Mouse (Mus musculus): ENCODE measurements at regions not wholly inside any gene's neighbourhood (a gene's known extent, or its start where the extent isn't known, plus 50 kb on each side); places are given as distances from the start of the nearest gene placed in this dataset.

DNA sequence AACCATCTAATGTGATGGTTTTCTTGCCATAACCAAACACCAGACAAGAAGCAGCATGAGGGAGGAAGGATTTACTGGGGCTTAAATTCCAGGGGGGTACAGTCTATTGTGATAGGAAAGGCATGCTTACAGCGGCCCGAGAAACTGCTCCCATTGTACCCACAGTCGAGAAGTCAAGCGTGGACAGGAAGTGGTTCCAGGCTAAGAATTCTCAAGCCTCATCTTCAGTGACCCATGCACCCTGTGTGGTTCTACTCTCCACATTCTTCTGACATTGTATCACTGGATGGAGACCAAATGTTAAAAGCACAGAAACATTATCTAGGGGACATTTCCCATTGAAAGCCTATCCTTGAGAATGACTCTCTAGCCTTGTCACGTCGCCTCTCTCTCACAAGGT, 90.8 kb upstream of the Dnajc19 start:
- no peak for TF ChIP-seq CTCF (IDR thresholded peaks at IDR 0.05)
- DNase-seq (ENCODE audit: low spot score) (no peak), ATAC-seq (ENCODE audit: low FRiP score) (no peak)
- no peak overlapping the region for H3K9ac ChIP-seq (replicated peaks; ENCODE audit: low read length, poor library complexity, severe bottlenecking)
- no peaks in the 10 kb centered on the region for H3K9me3 ChIP-seq (ENCODE audit: low read length)
- H3K36me3 ChIP-seq (ENCODE audit: insufficient read depth, low read length) = no peaks in the 10 kb centered on the region
- no peak overlapping the region for H3K27ac ChIP-seq (ENCODE audit: low read depth, low read length)
- no peak overlapping the region for H3K4me2 ChIP-seq (ENCODE audit: low read depth, low read length, poor library complexity, severe bottlenecking)
- H3K27me3 ChIP-seq (ENCODE audit: insufficient read depth, low read length) = no peaks in the 10 kb centered on the region
- H3K4me3 ChIP-seq (ENCODE audit: low read depth, low read length) = no peak overlapping the region
- 50% methylated on average over 6 of the region's 6 CpGs for WGBS
- no peaks in the 10 kb centered on the region for H3K4me1 ChIP-seq (ENCODE audit: insufficient read depth, low read length)

DNA sequence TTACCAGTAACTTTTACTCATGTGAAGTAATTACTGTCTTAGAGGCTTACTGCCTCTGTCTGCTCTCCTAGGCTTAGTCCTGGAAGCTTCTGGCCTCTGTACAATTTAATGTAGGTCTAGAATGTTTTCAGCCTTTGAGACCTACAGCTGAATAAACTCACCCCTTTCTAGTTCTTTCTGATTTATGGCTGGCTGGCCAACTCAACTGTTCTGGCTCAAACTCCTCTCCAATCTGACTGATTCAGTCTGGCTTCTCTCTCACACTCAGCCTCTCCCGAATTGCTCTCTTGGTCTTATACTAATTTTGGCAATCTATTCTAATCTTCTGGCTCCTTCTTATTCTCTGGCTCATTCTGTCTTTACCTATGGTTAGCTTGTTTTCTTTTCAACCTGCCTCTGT, 87.0 kb upstream of the Dnajc19 start:
- no peaks in the 10 kb centered on the region for H3K36me3 ChIP-seq (ENCODE audit: insufficient read depth, low read length)
- DNase-seq (ENCODE audit: low spot score) (no peak), ATAC-seq (ENCODE audit: low FRiP score) (no peak)
- H3K9me3 ChIP-seq (ENCODE audit: low read length) = no peaks in the 10 kb centered on the region
- H3K4me2 ChIP-seq (ENCODE audit: low read depth, low read length, poor library complexity, severe bottlenecking) = no peak overlapping the region
- WGBS = 94% methylated on average over 1 of the region's 1 CpGs
- no peak overlapping the region for H3K4me3 ChIP-seq (ENCODE audit: low read depth, low read length)
- H3K4me1 ChIP-seq (ENCODE audit: insufficient read depth, low read length) = no peaks in the 10 kb centered on the region
- no peak overlapping the region for H3K9ac ChIP-seq (replicated peaks; ENCODE audit: low read length, poor library complexity, severe bottlenecking)
- no peak for TF ChIP-seq CTCF (IDR thresholded peaks at IDR 0.05)
- H3K27ac ChIP-seq (ENCODE audit: low read depth, low read length) = no peak overlapping the region
- no peaks in the 10 kb centered on the region for H3K27me3 ChIP-seq (ENCODE audit: insufficient read depth, low read length)

DNA sequence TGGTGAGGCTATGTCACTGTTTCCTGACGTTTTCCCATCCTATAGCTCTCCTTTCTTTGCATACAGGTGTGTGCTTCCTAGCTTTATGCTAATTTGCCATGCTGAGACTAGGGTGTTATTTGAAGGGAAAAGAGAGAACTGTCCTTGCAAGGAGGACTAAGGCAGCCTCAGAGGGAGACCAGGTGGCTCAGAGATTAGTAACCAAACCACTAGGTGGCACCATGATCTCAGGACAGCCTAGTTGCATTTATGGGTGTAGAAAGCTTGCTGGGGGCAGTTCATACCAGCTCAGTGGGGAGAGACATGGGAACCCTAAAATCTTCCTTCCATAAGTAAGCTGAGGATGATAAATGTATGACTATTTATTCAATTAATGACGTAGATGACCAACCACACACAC, 68.9 kb upstream of the Dnajc19 start:
- H3K27ac ChIP-seq (ENCODE audit: low read depth, low read length) = no peak overlapping the region
- no peaks in the 10 kb centered on the region for H3K27me3 ChIP-seq (ENCODE audit: insufficient read depth, low read length)
- no peak overlapping the region for H3K4me2 ChIP-seq (ENCODE audit: low read depth, low read length, poor library complexity, severe bottlenecking)
- no peaks in the 10 kb centered on the region for H3K36me3 ChIP-seq (ENCODE audit: insufficient read depth, low read length)
- no peak overlapping the region for H3K4me3 ChIP-seq (ENCODE audit: low read depth, low read length)
- WGBS = 56% methylated on average over 2 of the region's 2 CpGs
- DNase-seq (ENCODE audit: low spot score) (no peak), ATAC-seq (ENCODE audit: low FRiP score) (no peak)
- peak; percentile 36 for TF ChIP-seq CTCF (IDR thresholded peaks at IDR 0.05)
- no peaks in the 10 kb centered on the region for H3K9me3 ChIP-seq (ENCODE audit: low read length)
- no peaks in the 10 kb centered on the region for H3K4me1 ChIP-seq (ENCODE audit: insufficient read depth, low read length)
- no peak overlapping the region for H3K9ac ChIP-seq (replicated peaks; ENCODE audit: low read length, poor library complexity, severe bottlenecking)

DNA sequence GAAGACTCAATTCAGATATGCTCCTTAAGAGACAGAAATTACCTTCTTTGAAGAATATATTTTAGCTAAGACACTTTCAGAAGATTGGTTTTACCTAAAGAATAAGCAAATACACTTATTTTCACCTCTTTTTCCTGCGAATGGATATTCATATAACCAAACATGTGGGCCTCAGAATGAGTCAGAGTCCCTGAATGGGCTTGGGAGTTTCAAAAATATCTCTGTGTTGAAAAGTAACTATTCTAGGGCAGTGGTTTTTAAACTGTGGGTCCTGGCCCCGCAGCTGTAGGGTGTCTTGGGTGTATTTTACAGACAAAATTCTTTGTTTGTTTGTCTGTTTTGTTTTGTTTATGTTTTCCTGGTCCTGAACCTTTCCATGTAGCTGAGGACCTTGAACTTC, 62.5 kb upstream of the Dnajc19 start:
- ATAC-seq (ENCODE audit: low FRiP score) = no peak
- no peak overlapping the region for H3K4me3 ChIP-seq (ENCODE audit: low read depth, low read length)
- H3K36me3 ChIP-seq (ENCODE audit: insufficient read depth, low read length) = no peaks in the 10 kb centered on the region
- DNase-seq (ENCODE audit: low spot score) = no peak
- no peaks in the 10 kb centered on the region for H3K27me3 ChIP-seq (ENCODE audit: insufficient read depth, low read length)
- 79% methylated on average over 2 of the region's 2 CpGs for WGBS
- no peak overlapping the region for H3K27ac ChIP-seq (ENCODE audit: low read depth, low read length)
- H3K4me1 ChIP-seq (ENCODE audit: insufficient read depth, low read length) = no peaks in the 10 kb centered on the region
- no peaks in the 10 kb centered on the region for H3K9me3 ChIP-seq (ENCODE audit: low read length)
- no peak overlapping the region for H3K9ac ChIP-seq (replicated peaks; ENCODE audit: low read length, poor library complexity, severe bottlenecking)
- no peak overlapping the region for H3K4me2 ChIP-seq (ENCODE audit: low read depth, low read length, poor library complexity, severe bottlenecking)
- TF ChIP-seq CTCF (IDR thresholded peaks at IDR 0.05) = no peak

DNA sequence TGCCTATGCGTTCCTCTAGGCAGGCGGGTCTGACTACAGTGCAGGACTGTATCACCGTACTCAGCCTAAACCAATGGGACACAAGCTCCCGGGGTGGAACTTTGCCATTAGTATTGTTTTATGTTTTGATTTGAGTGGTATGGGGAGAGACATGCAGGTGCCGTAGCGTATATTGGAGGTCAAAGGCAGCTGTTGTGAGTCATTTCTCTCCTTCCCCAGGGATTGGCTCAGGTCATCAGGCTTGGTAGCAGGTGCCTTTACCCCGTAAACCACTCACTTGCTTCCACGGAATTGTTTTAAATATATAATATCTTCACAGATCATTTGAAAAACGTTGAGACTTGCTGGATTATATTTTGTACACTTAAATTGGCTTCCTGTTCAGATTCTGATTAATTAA, 58.1 kb upstream of the Dnajc19 start:
- no peaks in the 10 kb centered on the region for H3K36me3 ChIP-seq (ENCODE audit: insufficient read depth, low read length)
- H3K4me3 ChIP-seq (ENCODE audit: low read depth, low read length) = no peak overlapping the region
- no peak overlapping the region for H3K9ac ChIP-seq (replicated peaks; ENCODE audit: low read length, poor library complexity, severe bottlenecking)
- DNase-seq (ENCODE audit: low spot score) = no peak
- no peak for ATAC-seq (ENCODE audit: low FRiP score)
- H3K9me3 ChIP-seq (ENCODE audit: low read length) = no peaks in the 10 kb centered on the region
- H3K27ac ChIP-seq (ENCODE audit: low read depth, low read length) = no peak overlapping the region
- 83% methylated on average over 9 of the region's 9 CpGs for WGBS
- TF ChIP-seq CTCF (IDR thresholded peaks at IDR 0.05) = no peak
- H3K27me3 ChIP-seq (ENCODE audit: insufficient read depth, low read length) = no peaks in the 10 kb centered on the region
- no peak overlapping the region for H3K4me2 ChIP-seq (ENCODE audit: low read depth, low read length, poor library complexity, severe bottlenecking)
- H3K4me1 ChIP-seq (ENCODE audit: insufficient read depth, low read length) = no peaks in the 10 kb centered on the region

DNA sequence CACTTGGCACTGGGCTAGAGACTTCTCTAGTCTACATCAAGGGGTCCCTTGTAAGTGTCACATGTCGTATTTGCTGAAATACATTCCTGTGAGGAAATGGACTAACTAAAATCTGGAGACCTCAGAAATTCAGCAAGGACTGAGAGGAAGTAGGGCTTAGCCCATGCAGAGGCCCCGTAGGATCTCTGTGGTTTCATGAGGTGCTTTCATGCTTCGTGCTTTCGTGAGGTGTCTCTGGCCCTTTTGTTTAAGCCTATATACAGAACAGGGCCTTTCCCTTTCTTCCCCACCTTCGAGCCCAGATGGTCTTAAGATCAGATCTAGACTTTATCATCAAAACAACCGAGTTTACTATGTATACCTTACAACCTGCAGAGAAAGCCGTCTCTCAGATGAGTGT, 56.9 kb upstream of the Dnajc19 start:
- no peak for TF ChIP-seq CTCF (IDR thresholded peaks at IDR 0.05)
- Histone ChIP-seq H3K27ac (ENCODE audit: low read depth, low read length) (no peak overlapping the region), H3K9me3 (ENCODE audit: low read length) (no peaks in the 10 kb centered on the region), H3K9ac (replicated peaks; ENCODE audit: low read length, poor library complexity, severe bottlenecking) (no peak overlapping the region), H3K4me2 (ENCODE audit: low read depth, low read length, poor library complexity, severe bottlenecking) (no peak overlapping the region), H3K4me1 (ENCODE audit: insufficient read depth, low read length) (no peaks in the 10 kb centered on the region), H3K36me3 (ENCODE audit: insufficient read depth, low read length) (no peaks in the 10 kb centered on the region), H3K4me3 (ENCODE audit: low read depth, low read length) (no peak overlapping the region), H3K27me3 (ENCODE audit: insufficient read depth, low read length) (no peaks in the 10 kb centered on the region)
- ATAC-seq (ENCODE audit: low FRiP score) (no peak), DNase-seq (ENCODE audit: low spot score) (no peak)
- WGBS = 86% methylated on average over 7 of the region's 7 CpGs

DNA sequence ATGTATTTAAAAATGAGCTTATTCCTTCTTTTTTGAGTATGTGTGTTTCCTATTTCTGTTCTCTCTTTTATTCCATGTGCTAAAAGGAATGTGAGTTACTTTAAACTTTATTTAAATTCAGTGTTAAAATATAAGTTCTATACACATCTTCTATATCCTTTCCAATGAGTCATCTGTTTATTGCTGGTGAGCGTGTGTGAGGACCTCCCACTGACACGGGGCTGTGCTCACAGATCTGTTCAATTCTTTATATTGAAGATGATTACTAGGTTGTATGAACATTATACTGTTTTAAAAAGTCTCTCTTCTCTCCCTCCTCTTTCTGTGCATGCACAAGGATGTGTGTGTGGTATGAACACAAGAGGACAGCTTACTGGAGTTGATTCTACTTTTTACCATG, 55.3 kb upstream of the Dnajc19 start:
- H3K27me3 ChIP-seq (ENCODE audit: insufficient read depth, low read length) = no peaks in the 10 kb centered on the region
- no peak for TF ChIP-seq CTCF (IDR thresholded peaks at IDR 0.05)
- DNase-seq (ENCODE audit: low spot score) (no peak), ATAC-seq (ENCODE audit: low FRiP score) (no peak)
- no peaks in the 10 kb centered on the region for H3K9me3 ChIP-seq (ENCODE audit: low read length)
- no peak overlapping the region for H3K27ac ChIP-seq (ENCODE audit: low read depth, low read length)
- no peak overlapping the region for H3K4me3 ChIP-seq (ENCODE audit: low read depth, low read length)
- no peaks in the 10 kb centered on the region for H3K36me3 ChIP-seq (ENCODE audit: insufficient read depth, low read length)
- H3K4me1 ChIP-seq (ENCODE audit: insufficient read depth, low read length) = no peaks in the 10 kb centered on the region
- no peak overlapping the region for H3K9ac ChIP-seq (replicated peaks; ENCODE audit: low read length, poor library complexity, severe bottlenecking)
- H3K4me2 ChIP-seq (ENCODE audit: low read depth, low read length, poor library complexity, severe bottlenecking) = no peak overlapping the region
- 89% methylated on average over 2 of the region's 2 CpGs for WGBS
